Mouse (Mus musculus) midbrain, postnatal 0 days (tissue): ENCODE measurements around the gene Tbca. TPM values are rescaled to one million over a fixed set of nuclear protein-coding genes. Genes with fewer than 3 reads are reported as not detected.

ENCODE experiments used
- ATAC-seq: fragments of 200-750 bp; cut with Nextera tagmentation; 2 replicates; pipeline ENCODE4 v1.8.0; 2017; ENCODE audit warnings: moderate number of reproducible peaks, mild to moderate bottlenecking, moderate TSS enrichment, moderate library complexity; ENCODE audit not compliant: low FRiP score
- DNase-seq: peaks from one replicate; pipeline ENCODE4 v3.0.0-alpha.2; 2015; ENCODE audit warnings: low spot score
- H3K27ac ChIP-seq: fragments of 300-500 bp; sonication (generic); 2 replicates; pipeline ENCODE4 v1.5.1; 2014; ENCODE audit warnings: low read depth, mild to moderate bottlenecking, low read length, mixed read lengths
- H3K27me3 ChIP-seq: fragments of 300-500 bp; sonication (generic); 2 replicates; pipeline ENCODE4 v1.6.1; 2014; ENCODE audit warnings: low read length, control low read depth, mixed read lengths; ENCODE audit not compliant: insufficient read depth
- H3K36me3 ChIP-seq: fragments of 300-500 bp; sonication (generic); 2 replicates; pipeline ENCODE4 v1.6.1; 2014; ENCODE audit warnings: low read length, control low read depth, mixed read lengths; ENCODE audit not compliant: insufficient read depth
- H3K4me1 ChIP-seq: fragments of 300-500 bp; sonication (generic); 2 replicates; pipeline ENCODE4 v1.6.1; 2014; ENCODE audit warnings: mild to moderate bottlenecking, control low read depth, antibody characterized with exemption, low read length, mixed read lengths; ENCODE audit not compliant: insufficient read depth
- H3K4me2 ChIP-seq: fragments of 300-500 bp; sonication (generic); 2 replicates; pipeline ENCODE4 v1.6.1; 2014; ENCODE audit warnings: low read depth, mild to moderate bottlenecking, low read length, mixed read lengths; ENCODE audit not compliant: poor library complexity, severe bottlenecking
- H3K4me3 ChIP-seq: fragments of 300-500 bp; sonication (generic); 2 replicates; pipeline ENCODE4 v1.5.1; 2014; ENCODE audit warnings: low read depth, mild to moderate bottlenecking, low read length, moderate library complexity
- H3K9ac ChIP-seq: fragments of 300-500 bp; sonication (generic); replicated peaks from 2 replicates; pipeline ENCODE4 v1.6.1; 2014; ENCODE audit warnings: mild to moderate bottlenecking, low read length, moderate library complexity, mixed read lengths; ENCODE audit not compliant: poor library complexity, severe bottlenecking
- H3K9me3 ChIP-seq: fragments of 300-500 bp; sonication (generic); 2 replicates; pipeline ENCODE4 v1.6.1; 2016; ENCODE audit warnings: low read length, control low read depth
- CTCF ChIP-seq: IDR thresholded peaks from 2 replicates; pipeline ENCODE4 v1.5.1; 2016; ENCODE audit warnings: antibody characterized with exemption, mild to moderate bottlenecking
- WGBS: fragments of 180-500 bp; shearing (Covaris S2); extraction: QIAGEN DNeasy Blood & Tissue Kit; methylation state at CpG from one replicate; pipeline ENCODE4 v1.1.7; 2014; 5-methylcytosine and 5-hydroxymethylcytosine counted together
- polyA plus RNA-seq: library from polyadenylated mRNA; unstranded; fragments of >200 nt; fragmentation: Nextera tagmentation; extraction: Ambion mirVana; gene quantifications from 2 replicates; pipeline ENCODE4 v1.2.1, GENCODE M21; 2015
- total RNA-seq: library from RNA; depleted of rRNA; stranded (reverse); fragments of >200 nt; gene quantifications from 2 replicates; pipeline ENCODE4 v1.2.3, GENCODE M21; 2014

Gene Tbca
- total and polyA plus RNA-seq, 2 experiments from 2014 or later: 162 to 348 TPM

GRCm38 (mm10) chr13:94794689-94795088, 6.0 kb downstream of the Tbca start:
- Histone ChIP-seq H3K27me3 (no peaks in the 10 kb centered on the region), H3K4me3 (no peak overlapping the region), H3K9me3 (no peaks in the 10 kb centered on the region), H3K9ac (no peak overlapping the region), H3K4me1 (peaks cover 5% of the 10 kb centered on the region; the same call in 1 of the 2 replicates), H3K4me2 (no peak overlapping the region), H3K27ac (no peak overlapping the region), H3K36me3 (no peaks in the 10 kb centered on the region)
- ATAC-seq (no peak), DNase-seq (no peak)
- TF ChIP-seq CTCF: no peak
- WGBS: 85% methylated on average over 1 of the region's 1 CpGs

- Histone ChIP-seq H3K4me1 (no peaks in the 10 kb centered on the region), H3K27ac (no peak overlapping the region), H3K9ac (no peak overlapping the region), H3K36me3 (no peaks in the 10 kb centered on the region), H3K27me3 (no peaks in the 10 kb centered on the region), H3K9me3 (no peaks in the 10 kb centered on the region), H3K4me2 (no peak overlapping the region), H3K4me3 (no peak overlapping the region)
- WGBS: 66% methylated on average over 5 of the region's 5 CpGs
- DNase-seq (peak; percentile 37), ATAC-seq (no peak)
- no peak for TF ChIP-seq CTCF
Observed at GRCm38 (mm10) chr13:94803480-94804057, 14.9 kb downstream of the Tbca start.

GRCm38 (mm10) chr13:94806315-94807179, 17.8 kb downstream of the Tbca start:
- no peaks in the 10 kb centered on the region for H3K9me3 ChIP-seq
- no peak overlapping the region for H3K4me2 ChIP-seq
- H3K4me1 ChIP-seq: no peaks in the 10 kb centered on the region
- no peak for TF ChIP-seq CTCF
- no peaks in the 10 kb centered on the region for H3K36me3 ChIP-seq
- WGBS: 49% methylated on average over 9 of the region's 9 CpGs
- no peaks in the 10 kb centered on the region for H3K27me3 ChIP-seq
- H3K27ac ChIP-seq: no peak overlapping the region
- ATAC-seq (no peak), DNase-seq (no peak)
- no peak overlapping the region for H3K9ac ChIP-seq
- no peak overlapping the region for H3K4me3 ChIP-seq

GRCm38 (mm10) chr13:94808596-94808995, 19.9 kb downstream of the Tbca start:
- DNase-seq: no peak
- H3K4me2 ChIP-seq: no peak overlapping the region
- H3K27ac ChIP-seq: no peak overlapping the region
- H3K9me3 ChIP-seq: no peaks in the 10 kb centered on the region
- no peak for TF ChIP-seq CTCF
- no peak for ATAC-seq
- H3K36me3 ChIP-seq: no peaks in the 10 kb centered on the region
- no peak overlapping the region for H3K9ac ChIP-seq
- no peaks in the 10 kb centered on the region for H3K27me3 ChIP-seq
- H3K4me3 ChIP-seq: no peak overlapping the region
- no peaks in the 10 kb centered on the region for H3K4me1 ChIP-seq

- no peaks in the 10 kb centered on the region for H3K4me1 ChIP-seq
- no peaks in the 10 kb centered on the region for H3K36me3 ChIP-seq
- no peak for ATAC-seq
- DNase-seq: no peak
- 54% methylated on average over 1 of the region's 1 CpGs for WGBS
- no peak overlapping the region for H3K4me2 ChIP-seq
- H3K4me3 ChIP-seq: no peak overlapping the region
- no peak overlapping the region for H3K9ac ChIP-seq
- no peak overlapping the region for H3K27ac ChIP-seq
- peak; percentile 20; the same call in 1 of the 2 replicates for TF ChIP-seq CTCF
- no peaks in the 10 kb centered on the region for H3K27me3 ChIP-seq
- H3K9me3 ChIP-seq: no peaks in the 10 kb centered on the region
Observed at GRCm38 (mm10) chr13:94809724-94810123, 21.0 kb downstream of the Tbca start.

GRCm38 (mm10) chr13:94811451-94811850, 22.7 kb downstream of the Tbca start:
- Histone ChIP-seq H3K4me1 (no peaks in the 10 kb centered on the region), H3K4me3 (no peak overlapping the region), H3K9ac (no peak overlapping the region), H3K27ac (no peak overlapping the region), H3K9me3 (no peaks in the 10 kb centered on the region), H3K36me3 (no peaks in the 10 kb centered on the region), H3K27me3 (no peaks in the 10 kb centered on the region), H3K4me2 (no peak overlapping the region)
- WGBS: 96% methylated on average over 1 of the region's 1 CpGs
- TF ChIP-seq CTCF: no peak
- ATAC-seq (no peak), DNase-seq (no peak)
